In genomic region chr3:148229192-148229591, GRCm38 (mm10) we compare ENCODE assay signal across 18 mouse cellular contexts.
"Had no signal": no experiment of that assay in that cellular context is flagged by ENCODE, and none has a peak within 500 bp of the region (broad histone marks: within the 10 kb centered on the region; RNA-seq: fewer than 3 reads in every experiment).

No protein-coding gene starts in this region.

- H3K4me2 ChIP-seq: kidney, embryonic 15.5 days; liver, embryonic 13.5 days had no signal

- H3K9me3 ChIP-seq: kidney, embryonic 15.5 days; liver, embryonic 13.5 days; megakaryocyte, embryonic 14.5 days; midbrain, embryonic 10.5 days had no signal

- H3K36me3 ChIP-seq: kidney, embryonic 15.5 days; liver, embryonic 13.5 days; midbrain, embryonic 10.5 days had no signal

- H3K27me3 ChIP-seq: kidney, embryonic 15.5 days; liver, embryonic 13.5 days; megakaryocyte, embryonic 14.5 days had no signal

- H3K4me3 ChIP-seq: kidney, embryonic 15.5 days; left cerebral cortex, adult 2 months; liver, embryonic 13.5 days; megakaryocyte, embryonic 14.5 days; midbrain, embryonic 10.5 days had no signal

- H3K27ac ChIP-seq: kidney, embryonic 15.5 days; left cerebral cortex, adult 2 months; liver, embryonic 13.5 days; midbrain, embryonic 10.5 days; stomach, postnatal 0 days had no signal

- DNase-seq: kidney, adult 2 months; kidney, postnatal 10 days; kidney, postnatal 36 days; layer of hippocampus, postnatal 36 days; liver, embryonic 13.5 days; lung, adult 2 months; lung, postnatal 36 days; right cerebral cortex, postnatal 4 days; thymus, adult 2 months; thymus, postnatal 14 days had no signal

- ATAC-seq: intestine, postnatal 0 days; lung, postnatal 0 days; midbrain, embryonic 16.5 days had no signal

- H3K4me1 ChIP-seq: kidney, embryonic 15.5 days; liver, embryonic 13.5 days; megakaryocyte, embryonic 14.5 days; midbrain, embryonic 10.5 days had no signal

- H3K9ac ChIP-seq: kidney, embryonic 15.5 days; liver, embryonic 13.5 days had no signal
